Mouse (Mus musculus): ENCODE results near the gene Fgfr2. TPM values are rescaled to one million over a fixed set of nuclear protein-coding genes. Genes with fewer than 3 reads are reported as not detected.

The Fgfr2 gene
- polyA plus RNA-seq, 1 experiment from 2014 or later = 57.9 TPM

Small RNA genes within 50 kb of the gene (microRNA-seq; reads per million reads assigned to microRNA genes)
- not detected for gene Mir7061 (ENCODE audit: borderline replicate concordance, insufficient number of aligned reads)

Other genes with a start within 250 kb of the Fgfr2 start
- 13.2 and 15.2 TPM in 2 replicates for gene Zranb1, start 192.2 kb downstream of the Fgfr2 start, polyA plus RNA-seq (2015; fragmentation: Nextera tagmentation; extraction: Ambion mirVana)
- 33.3 and 49.7 TPM in 2 replicates for gene Ctbp2, start 1.0 kb upstream of the Fgfr2 start, polyA plus RNA-seq (2015; fragmentation: Nextera tagmentation; extraction: Ambion mirVana)